Mouse (Mus musculus): ENCODE measurements around the gene C2cd5. TPM values are rescaled to one million over a fixed set of nuclear protein-coding genes. Genes with fewer than 3 reads are reported as not detected.

Gene C2cd5
- total and polyA plus RNA-seq, 3 experiments, result 16.2 to 47.6 (median 30.5) TPM

GRCm38 (mm10) chr6:143145051-143145450 is 45.1 kb upstream of the C2cd5 start:
- no peak for DNase-seq (ENCODE audit: low read depth, low spot score)
- Histone ChIP-seq H3K36me3 (ENCODE audit: control insufficient read depth in 1 of 2, insufficient read depth in 2 of 2, low read length in 2 of 2) (peaks cover 0 to 5% of the 10 kb centered on the region in 2 experiments; a peak in 2 of 4 replicates), H3K27ac (ENCODE audit: control insufficient read depth, low read depth, low read length) (no peak overlapping the region), H3K9ac (ENCODE audit: control insufficient read depth, low read depth, low read length, poor library complexity, severe bottlenecking) (no peak overlapping the region), H3K27me3 (ENCODE audit: control insufficient read depth in 1 of 2, insufficient read depth in 2 of 2, low read length in 2 of 2) (no peaks in the 10 kb centered on the region), H3K4me1 (ENCODE audit: control insufficient read depth in 1 of 2, insufficient read depth in 2 of 2, low read length in 2 of 2) (peaks cover 0 to 5% of the 10 kb centered on the region in 2 experiments; a peak in 2 of 4 replicates), H3K4me3 (ENCODE audit: control insufficient read depth in 1 of 2, insufficient read depth in 1 of 2, low read depth in 2 of 2, low read length in 2 of 2) (no peak overlapping the region), H3K9me3 (replicated peaks; ENCODE audit: insufficient read depth, low read length) (no peaks in the 10 kb centered on the region), H3K79me2 (ENCODE audit: control insufficient read depth, insufficient read depth, low read length, poor library complexity) (no peaks in the 10 kb centered on the region)
- TF ChIP-seq POLR2A (IDR thresholded peaks at IDR 0.05; ENCODE audit: control insufficient read depth in 1 of 2, insufficient read depth in 1 of 2, low read depth in 1 of 2, low read length in 2 of 2, poor library complexity in 1 of 2) (no peak), TBP (IDR thresholded peaks at IDR 0.05; ENCODE audit: low read depth, low read length) (no peak), NELFE (IDR thresholded peaks at IDR 0.05; ENCODE audit: low read depth, low read length) (no peak), KAT2A (conservative IDR thresholded peaks at IDR 0.05; ENCODE audit: low read depth, low read length) (no peak), HCFC1 (IDR thresholded peaks at IDR 0.05; ENCODE audit: low read depth, low read length) (no peak), BHLHE40 (IDR thresholded peaks at IDR 0.05; ENCODE audit: borderline replicate concordance, low read depth, low read length) (no peak), ZNF384 (IDR thresholded peaks at IDR 0.05; ENCODE audit: low read depth, low read length) (no peak)

DNA sequence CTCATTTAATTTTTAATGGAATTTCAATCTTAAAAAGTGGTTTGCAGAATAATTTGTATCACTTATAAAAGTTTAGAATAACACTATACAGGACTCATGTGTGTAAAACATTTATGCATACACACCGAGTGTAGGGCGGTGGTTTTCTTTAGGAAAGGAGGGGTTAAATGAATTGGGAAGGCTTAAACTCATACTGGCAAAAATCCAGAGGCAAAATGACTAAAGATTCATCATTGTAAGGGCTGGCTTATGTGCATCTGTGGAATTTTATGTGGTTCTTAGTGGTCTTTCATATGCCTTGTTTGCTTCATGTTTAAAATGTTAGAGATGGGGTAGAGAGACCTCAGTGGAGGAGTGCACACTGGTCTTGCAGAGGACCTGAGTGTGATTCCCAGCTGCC is 44.6 kb upstream of the C2cd5 start:
- H3K27me3 ChIP-seq (ENCODE audit: control insufficient read depth in 1 of 2, insufficient read depth in 2 of 2, low read length in 2 of 2), result no peaks in the 10 kb centered on the region
- H3K4me1 ChIP-seq (ENCODE audit: control insufficient read depth in 1 of 2, insufficient read depth in 2 of 2, low read length in 2 of 2), result peaks cover 0 to under 1% of the 10 kb centered on the region in 2 experiments; a peak in 1 of 4 replicates
- H3K36me3 ChIP-seq (ENCODE audit: control insufficient read depth in 1 of 2, insufficient read depth in 2 of 2, low read length in 2 of 2), result peaks cover 0 to under 1% of the 10 kb centered on the region in 2 experiments; a peak in 1 of 4 replicates
- H3K79me2 ChIP-seq (ENCODE audit: control insufficient read depth, insufficient read depth, low read length, poor library complexity), result no peaks in the 10 kb centered on the region
- H3K27ac ChIP-seq (ENCODE audit: control insufficient read depth, low read depth, low read length), result no peak overlapping the region
- no peaks in the 10 kb centered on the region for H3K9me3 ChIP-seq (replicated peaks; ENCODE audit: insufficient read depth, low read length)
- H3K4me3 ChIP-seq (ENCODE audit: control insufficient read depth in 1 of 2, insufficient read depth in 1 of 2, low read depth in 2 of 2, low read length in 2 of 2), result no peak overlapping the region
- no peak overlapping the region for H3K9ac ChIP-seq (ENCODE audit: control insufficient read depth, low read depth, low read length, poor library complexity, severe bottlenecking)
- DNase-seq (ENCODE audit: low read depth, low spot score), result no peak
- TF ChIP-seq GABPA (IDR thresholded peaks at IDR 0.05; ENCODE audit: low read depth, low read length), result no peak
- no peak for TF ChIP-seq ZMIZ1 (IDR thresholded peaks at IDR 0.05; ENCODE audit: low read depth, low read length)
- no peak for TF ChIP-seq MAX (IDR thresholded peaks at IDR 0.05; ENCODE audit: low read length)
- no peak for TF ChIP-seq TBP (IDR thresholded peaks at IDR 0.05; ENCODE audit: low read depth, low read length)
- no peak for TF ChIP-seq ZNF384 (IDR thresholded peaks at IDR 0.05; ENCODE audit: low read depth, low read length)
- TF ChIP-seq SIN3A (IDR thresholded peaks at IDR 0.05; ENCODE audit: low read length), result no peak
- TF ChIP-seq ZKSCAN1 (IDR thresholded peaks at IDR 0.05; ENCODE audit: low read depth, low read length), result no peak

- Histone ChIP-seq H3K36me3 (ENCODE audit: control insufficient read depth in 1 of 2, insufficient read depth in 2 of 2, low read length in 2 of 2) (no peaks in the 10 kb centered on the region), H3K4me1 (ENCODE audit: control insufficient read depth in 1 of 2, insufficient read depth in 2 of 2, low read length in 2 of 2) (no peaks in the 10 kb centered on the region), H3K27me3 (ENCODE audit: control insufficient read depth in 1 of 2, insufficient read depth in 2 of 2, low read length in 2 of 2) (no peaks in the 10 kb centered on the region), H3K27ac (ENCODE audit: control insufficient read depth, low read depth, low read length) (no peak overlapping the region), H3K4me3 (ENCODE audit: control insufficient read depth in 1 of 2, insufficient read depth in 1 of 2, low read depth in 2 of 2, low read length in 2 of 2) (no peak overlapping the region), H3K9me3 (replicated peaks; ENCODE audit: insufficient read depth, low read length) (no peaks in the 10 kb centered on the region), H3K9ac (ENCODE audit: control insufficient read depth, low read depth, low read length, poor library complexity, severe bottlenecking) (no peak overlapping the region), H3K79me2 (ENCODE audit: control insufficient read depth, insufficient read depth, low read length, poor library complexity) (no peaks in the 10 kb centered on the region)
- TF ChIP-seq ELF1 (IDR thresholded peaks at IDR 0.05; ENCODE audit: low read depth, low read length) (no peak), UBTF (IDR thresholded peaks at IDR 0.05; ENCODE audit: borderline replicate concordance, insufficient read depth, low read depth, low read length) (no peak)
- no peak for DNase-seq (ENCODE audit: low read depth, low spot score)
Measured at GRCm38 (mm10) chr6:143143775-143144273, 43.9 kb upstream of the C2cd5 start.
